Mouse (Mus musculus): ENCODE measurements at regions not wholly inside any gene's neighbourhood (a gene's known extent, or its start where the extent isn't known, plus 50 kb on each side); places are given as distances from the start of the nearest gene placed in this dataset.

GRCm38 (mm10) chr10:17046765-17047164 is 676.3 kb upstream of the Cited2 start:
- DNase-seq (ENCODE audit: extremely low read depth, insufficient read length, low spot score): no peak

- DNase-seq (ENCODE audit: extremely low read depth, insufficient read length, low spot score): no peak
Observed at GRCm38 (mm10) chr10:17072906-17073305, 650.1 kb upstream of the Cited2 start.

GRCm38 (mm10) chr10:17074013-17074401 is 649.0 kb upstream of the Cited2 start:
- DNase-seq (ENCODE audit: extremely low read depth, insufficient read length, low spot score): no peak

GRCm38 (mm10) chr10:17074402-17075027 is 648.5 kb upstream of the Cited2 start:
- no peak for DNase-seq (ENCODE audit: extremely low read depth, insufficient read length, low spot score)

GRCm38 (mm10) chr10:17075147-17075546 is 647.9 kb upstream of the Cited2 start:
- DNase-seq (ENCODE audit: extremely low read depth, insufficient read length, low spot score): no peak

- no peak for DNase-seq (ENCODE audit: extremely low read depth, insufficient read length, low spot score)
Observed at GRCm38 (mm10) chr10:17075576-17075975, 647.4 kb upstream of the Cited2 start.

- no peak for DNase-seq (ENCODE audit: extremely low read depth, insufficient read length, low spot score)
Observed at GRCm38 (mm10) chr10:17076186-17076585, 646.8 kb upstream of the Cited2 start.

- DNase-seq (ENCODE audit: extremely low read depth, insufficient read length, low spot score): no peak
Observed at GRCm38 (mm10) chr10:17077580-17077979, 645.4 kb upstream of the Cited2 start.

- no peak for DNase-seq (ENCODE audit: extremely low read depth, insufficient read length, low spot score)
Observed at GRCm38 (mm10) chr10:17080818-17081217, 642.2 kb upstream of the Cited2 start.

- DNase-seq (ENCODE audit: extremely low read depth, insufficient read length, low spot score): no peak
Observed at GRCm38 (mm10) chr10:17082926-17083325, 640.1 kb upstream of the Cited2 start.

GRCm38 (mm10) chr10:17102065-17102464 is 621.0 kb upstream of the Cited2 start:
- DNase-seq (ENCODE audit: extremely low read depth, insufficient read length, low spot score): no peak

- DNase-seq (ENCODE audit: extremely low read depth, insufficient read length, low spot score): no peak
Observed at GRCm38 (mm10) chr10:17103416-17103815, 619.6 kb upstream of the Cited2 start.

GRCm38 (mm10) chr10:17106831-17107230 is 616.2 kb upstream of the Cited2 start:
- DNase-seq (ENCODE audit: extremely low read depth, insufficient read length, low spot score): no peak

GRCm38 (mm10) chr10:17111071-17111470 is 611.9 kb upstream of the Cited2 start:
- peak; percentile 56 for DNase-seq (ENCODE audit: extremely low read depth, insufficient read length, low spot score)

GRCm38 (mm10) chr10:17114805-17115204 is 608.2 kb upstream of the Cited2 start:
- DNase-seq (ENCODE audit: extremely low read depth, insufficient read length, low spot score): no peak

GRCm38 (mm10) chr10:17129391-17130163 is 593.4 kb upstream of the Cited2 start:
- DNase-seq (ENCODE audit: extremely low read depth, insufficient read length, low spot score): no peak

GRCm38 (mm10) chr10:17130661-17131060 is 592.4 kb upstream of the Cited2 start:
- DNase-seq (ENCODE audit: extremely low read depth, insufficient read length, low spot score): no peak

GRCm38 (mm10) chr10:17131763-17132162 is 591.3 kb upstream of the Cited2 start:
- no peak for DNase-seq (ENCODE audit: extremely low read depth, insufficient read length, low spot score)

- DNase-seq (ENCODE audit: extremely low read depth, insufficient read length, low spot score): peak; percentile 62
Observed at GRCm38 (mm10) chr10:17175385-17175784, 547.6 kb upstream of the Cited2 start.

- DNase-seq (ENCODE audit: extremely low read depth, insufficient read length, low spot score): no peak
Observed at GRCm38 (mm10) chr10:17177054-17177453, 546.0 kb upstream of the Cited2 start.

GRCm38 (mm10) chr10:17177503-17178278 is 545.3 kb upstream of the Cited2 start:
- DNase-seq (ENCODE audit: extremely low read depth, insufficient read length, low spot score): no peak

Measured in 3134 (cell line).